Mouse (Mus musculus): ENCODE measurements around the gene Snapc3. TPM values are rescaled to one million over a fixed set of nuclear protein-coding genes. Genes with fewer than 3 reads are reported as not detected.

Snapc3 gene
- polyA plus RNA-seq, 1 experiment from 2014 or later = 43.6 TPM

- 69% methylated on average over 9 of the region's 9 CpGs for WGBS
- H3K36me3 ChIP-seq = no peaks in the 10 kb centered on the region
- DNase-seq (ENCODE audit: low spot score) = no peak
- H3K27me3 ChIP-seq (ENCODE audit: insufficient read depth, poor library complexity, severe bottlenecking) = no peaks in the 10 kb centered on the region
- no peaks in the 10 kb centered on the region for H3K4me1 ChIP-seq
- no peak overlapping the region for H3K4me3 ChIP-seq
- H3K27ac ChIP-seq = no peak overlapping the region
- H3K9me3 ChIP-seq = no peaks in the 10 kb centered on the region
These were observed 20.3 kb upstream of the Snapc3 start for GRCm38 (mm10) chr4:83396996-83397770.

- H3K27me3 ChIP-seq (ENCODE audit: insufficient read depth, poor library complexity, severe bottlenecking) = no peaks in the 10 kb centered on the region
- no peak for DNase-seq (ENCODE audit: low spot score)
- 80% methylated on average over 2 of the region's 2 CpGs for WGBS
- H3K36me3 ChIP-seq = no peaks in the 10 kb centered on the region
- H3K4me3 ChIP-seq = no peak overlapping the region
- H3K9me3 ChIP-seq = peaks cover 6% of the 10 kb centered on the region; the same call in 1 of the 2 replicates
- H3K4me1 ChIP-seq = no peaks in the 10 kb centered on the region
- H3K27ac ChIP-seq = no peak overlapping the region
These were observed 19.0 kb upstream of the Snapc3 start for GRCm38 (mm10) chr4:83398527-83398926.

GRCm38 (mm10) chr4:83400691-83401595 is 16.6 kb upstream of the Snapc3 start:
- Histone ChIP-seq H3K4me3 (no peak overlapping the region), H3K4me1 (no peaks in the 10 kb centered on the region), H3K27ac (no peak overlapping the region), H3K36me3 (no peaks in the 10 kb centered on the region), H3K9me3 (peaks cover 7% of the 10 kb centered on the region; the same call in 1 of the 2 replicates), H3K27me3 (ENCODE audit: insufficient read depth, poor library complexity, severe bottlenecking) (no peaks in the 10 kb centered on the region)
- DNase-seq (ENCODE audit: low spot score) = peak; percentile 56
- 72% methylated on average over 7 of the region's 7 CpGs for WGBS

GRCm38 (mm10) chr4:83401712-83402111 is 15.8 kb upstream of the Snapc3 start:
- DNase-seq (ENCODE audit: low spot score) = peak; percentile 6
- Histone ChIP-seq H3K4me1 (no peaks in the 10 kb centered on the region), H3K9me3 (peaks cover 7% of the 10 kb centered on the region; the same call in 1 of the 2 replicates), H3K27ac (no peak overlapping the region), H3K27me3 (ENCODE audit: insufficient read depth, poor library complexity, severe bottlenecking) (no peaks in the 10 kb centered on the region), H3K36me3 (no peaks in the 10 kb centered on the region), H3K4me3 (no peak overlapping the region)

GRCm38 (mm10) chr4:83407688-83408087 is 9.8 kb upstream of the Snapc3 start:
- WGBS = 85% methylated on average over 6 of the region's 6 CpGs

GRCm38 (mm10) chr4:83409867-83410505 is 7.5 kb upstream of the Snapc3 start:
- no peaks in the 10 kb centered on the region for H3K4me1 ChIP-seq
- no peaks in the 10 kb centered on the region for H3K27me3 ChIP-seq (ENCODE audit: insufficient read depth, poor library complexity, severe bottlenecking)
- H3K9me3 ChIP-seq = peaks cover 8% of the 10 kb centered on the region
- DNase-seq (ENCODE audit: low spot score) = no peak
- H3K4me3 ChIP-seq = no peak overlapping the region
- no peak overlapping the region for H3K27ac ChIP-seq
- 85% methylated on average over 4 of the region's 4 CpGs for WGBS
- H3K36me3 ChIP-seq = no peaks in the 10 kb centered on the region

More at GRCm38 (mm10) chr4:83407688-83408087, 9.8 kb upstream of the Snapc3 start:
- Histone ChIP-seq H3K27me3 (ENCODE audit: insufficient read depth, poor library complexity, severe bottlenecking) (no peaks in the 10 kb centered on the region), H3K9me3 (peaks cover 15% of the 10 kb centered on the region), H3K4me3 (no peak overlapping the region), H3K36me3 (no peaks in the 10 kb centered on the region), H3K4me1 (no peaks in the 10 kb centered on the region), H3K27ac (no peak overlapping the region)
- no peak for DNase-seq (ENCODE audit: low spot score)

- 74% methylated on average over 3 of the region's 3 CpGs for WGBS
- Histone ChIP-seq H3K4me3 (no peak overlapping the region), H3K9me3 (peaks cover 11% of the 10 kb centered on the region)
These were observed 5.5 kb upstream of the Snapc3 start for GRCm38 (mm10) chr4:83412060-83412459.

GRCm38 (mm10) chr4:83414241-83414824 is 3.2 kb upstream of the Snapc3 start:
- H3K4me1 ChIP-seq = 0 out of 2 replicates have a peak, but pooled peaks cover 5% of the 10 kb centered on the region
- no peak overlapping the region for H3K4me3 ChIP-seq
- DNase-seq (ENCODE audit: low spot score) = no peak
- WGBS = 77% methylated on average over 5 of the region's 5 CpGs
- peaks cover 6% of the 10 kb centered on the region; the same call in 1 of the 2 replicates for H3K36me3 ChIP-seq
- no peaks in the 10 kb centered on the region for H3K27me3 ChIP-seq (ENCODE audit: insufficient read depth, poor library complexity, severe bottlenecking)
- H3K27ac ChIP-seq = no peak overlapping the region
- H3K9me3 ChIP-seq = peaks cover 3% of the 10 kb centered on the region; the same call in 1 of the 2 replicates

More at GRCm38 (mm10) chr4:83412060-83412459, 5.5 kb upstream of the Snapc3 start:
- Histone ChIP-seq H3K36me3 (peaks cover 3% of the 10 kb centered on the region; the same call in 1 of the 2 replicates), H3K27ac (no peak overlapping the region), H3K4me1 (no peaks in the 10 kb centered on the region), H3K27me3 (ENCODE audit: insufficient read depth, poor library complexity, severe bottlenecking) (no peaks in the 10 kb centered on the region)
- no peak for DNase-seq (ENCODE audit: low spot score)

GRCm38 (mm10) chr4:83417820-83418186 is 279 bp downstream of the Snapc3 start:
- H3K4me1 ChIP-seq = 0 out of 2 replicates have a peak, but pooled peaks cover 5% of the 10 kb centered on the region
- peak overlapping the region; percentile 94 for H3K27ac ChIP-seq
- peak overlapping the region; percentile 93 for H3K4me3 ChIP-seq
- H3K36me3 ChIP-seq = peaks cover 16% of the 10 kb centered on the region
- under 1% methylated on average over 30 of the region's 30 CpGs for WGBS
- no peaks in the 10 kb centered on the region for H3K27me3 ChIP-seq (ENCODE audit: insufficient read depth, poor library complexity, severe bottlenecking)
- no peak for DNase-seq (ENCODE audit: low spot score)
- peaks cover 3% of the 10 kb centered on the region; the same call in 1 of the 2 replicates for H3K9me3 ChIP-seq

- H3K4me3 ChIP-seq = peak overlapping the region; percentile 93
These were observed 1.3 kb downstream of the Snapc3 start for GRCm38 (mm10) chr4:83418781-83419180.

GRCm38 (mm10) chr4:83423641-83424040 is 6.1 kb downstream of the Snapc3 start:
- Histone ChIP-seq H3K4me1 (0 out of 2 replicates have a peak, but pooled peaks cover 3% of the 10 kb centered on the region), H3K4me3 (no peak overlapping the region), H3K27ac (no peak overlapping the region), H3K9me3 (no peaks in the 10 kb centered on the region), H3K36me3 (peaks cover 62% of the 10 kb centered on the region), H3K27me3 (ENCODE audit: insufficient read depth, poor library complexity, severe bottlenecking) (no peaks in the 10 kb centered on the region)
- 90% methylated on average over 6 of the region's 6 CpGs for WGBS
- DNase-seq (ENCODE audit: low spot score) = no peak

More at GRCm38 (mm10) chr4:83418781-83419180, 1.3 kb downstream of the Snapc3 start:
- 85% methylated on average over 2 of the region's 2 CpGs for WGBS
- no peak for DNase-seq (ENCODE audit: low spot score)
- 0 out of 2 replicates have a peak, but pooled peaks cover 5% of the 10 kb centered on the region for H3K4me1 ChIP-seq
- no peaks in the 10 kb centered on the region for H3K27me3 ChIP-seq (ENCODE audit: insufficient read depth, poor library complexity, severe bottlenecking)
- peak overlapping the region; percentile 94; the same call in 1 of the 2 replicates for H3K27ac ChIP-seq
- H3K9me3 ChIP-seq = peaks cover 3% of the 10 kb centered on the region; the same call in 1 of the 2 replicates
- peaks cover 26% of the 10 kb centered on the region for H3K36me3 ChIP-seq

- peaks cover 66% of the 10 kb centered on the region for H3K36me3 ChIP-seq
- no peak overlapping the region for H3K27ac ChIP-seq
- DNase-seq (ENCODE audit: low spot score) = peak; percentile 64
- H3K9me3 ChIP-seq = no peaks in the 10 kb centered on the region
- no peak overlapping the region for H3K4me3 ChIP-seq
- H3K4me1 ChIP-seq = no peaks in the 10 kb centered on the region
- H3K27me3 ChIP-seq (ENCODE audit: insufficient read depth, poor library complexity, severe bottlenecking) = no peaks in the 10 kb centered on the region
- WGBS = 97% methylated on average over 4 of the region's 4 CpGs
These were observed 7.6 kb downstream of the Snapc3 start for GRCm38 (mm10) chr4:83425119-83425518.
